Mouse (Mus musculus) liver, embryonic 16.5 days (tissue): ENCODE data around the gene Olfr1402. TPM values are rescaled to one million over a fixed set of nuclear protein-coding genes. Genes with fewer than 3 reads are reported as not detected.

Experiments used
- polyA plus RNA-seq: library from polyadenylated mRNA; unstranded; fragments of >200 nt; fragmentation: Nextera tagmentation; extraction: Ambion mirVana; gene quantifications from 2 replicates; pipeline ENCODE4 v1.2.1, GENCODE M21; 2015

Olfr1402 gene
- polyA plus RNA-seq, 1 experiment from 2014 or later: not detected

Other genes starting within 250 kb of the Olfr1402 start
- 2.9 and 3.8 TPM in 2 replicates for gene Bcl9, start 124.1 kb downstream of the Olfr1402 start, polyA plus RNA-seq
- 7.8 and 8.4 TPM in 2 replicates for gene Chd1l, start 188.2 kb upstream of the Olfr1402 start, polyA plus RNA-seq
- 22.2 and 24.9 TPM in 2 replicates for gene Fmo5, start 206.8 kb upstream of the Olfr1402 start, polyA plus RNA-seq
- gene Prkab2, start 236.2 kb upstream of the Olfr1402 start, polyA plus RNA-seq: 1.3 and 1.5 TPM in 2 replicates